Mouse (Mus musculus): ENCODE measurements around the gene Cdc6. TPM values are rescaled to one million over a fixed set of nuclear protein-coding genes. Genes with fewer than 3 reads are reported as not detected.
A peak's percentile ranks its signal among the peaks of the same experiment; 100 is the strongest.

The Cdc6 gene
- polyA plus RNA-seq, 1 experiment from 2014 or later: 39.1 TPM

DNA sequence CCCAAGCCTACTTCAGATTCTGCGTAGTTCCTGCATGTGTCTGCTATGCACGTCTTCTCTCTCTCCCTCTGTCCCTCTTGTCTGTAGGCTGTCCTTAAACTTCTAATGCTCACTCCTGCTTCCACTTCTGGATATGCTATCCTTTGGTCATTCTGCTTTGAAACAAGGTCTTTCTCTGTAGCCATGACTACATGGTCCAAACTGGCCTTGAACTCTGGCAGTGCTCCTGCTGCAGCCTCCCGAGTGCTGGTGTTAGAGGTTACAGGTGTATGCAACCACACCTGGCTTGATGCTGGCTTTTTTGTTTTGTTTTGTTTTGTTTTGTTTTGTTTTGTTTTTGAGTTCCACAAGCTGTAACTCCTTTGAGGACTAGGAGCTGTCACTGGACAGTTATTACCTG lies 26.8 kb downstream of the Cdc6 start:
- ATAC-seq (replicated peaks; ENCODE audit: low FRiP score): no peak
- Histone ChIP-seq H3K4me3 (replicated peaks) (no peak overlapping the region), H3K4me2 (no peak overlapping the region), H3K27me3 (no peaks in the 10 kb centered on the region), H3K4me1 (peaks cover 91% of the 10 kb centered on the region), H3K27ac (no peak overlapping the region), H3K9me3 (replicated peaks) (no peaks in the 10 kb centered on the region), H3K9ac (no peak overlapping the region), H3K36me3 (no peaks in the 10 kb centered on the region)
- WGBS: 84% methylated on average over 3 of the region's 3 CpGs

GRCm38 (mm10) chr11:98935123-98935522 lies 27.5 kb downstream of the Cdc6 start:
- no peaks in the 10 kb centered on the region for H3K9me3 ChIP-seq (replicated peaks)
- WGBS: 83% methylated on average over 3 of the region's 3 CpGs

DNA sequence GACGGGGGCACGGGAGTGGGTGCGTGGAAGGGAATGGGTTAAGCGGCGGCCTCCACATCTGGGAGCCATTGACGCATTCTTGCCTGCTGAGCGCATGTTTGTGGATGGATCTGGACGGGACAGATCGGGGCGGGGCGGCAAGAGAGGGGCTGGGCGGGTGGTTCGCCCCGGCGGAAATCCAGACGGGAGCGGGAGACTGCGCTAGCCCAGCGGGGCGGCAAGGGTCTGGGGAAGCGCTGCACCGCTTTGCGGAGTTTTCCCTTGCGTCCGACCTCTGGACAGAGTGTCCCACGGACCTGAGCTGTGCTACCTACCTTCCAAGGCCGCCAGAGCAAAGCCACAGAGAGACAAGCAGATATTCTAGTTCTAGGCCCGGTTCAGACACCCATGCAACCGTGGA lies 28.6 kb downstream of the Cdc6 start:
- Histone ChIP-seq H3K9ac (peak overlapping the region; percentile 50), H3K27me3 (no peaks in the 10 kb centered on the region), H3K9me3 (replicated peaks) (no peaks in the 10 kb centered on the region), H3K36me3 (no peaks in the 10 kb centered on the region), H3K4me1 (peaks cover 91% of the 10 kb centered on the region), H3K27ac (peak overlapping the region; percentile 96), H3K4me2 (peak overlapping the region; percentile 86), H3K4me3 (replicated peaks) (peak overlapping the region; percentile 75)
- 0 out of 2 replicates have a peak, but pooled peaks have one; percentile 13 for ATAC-seq (replicated peaks; ENCODE audit: low FRiP score)
- WGBS: 1% methylated on average over 29 of the region's 29 CpGs

More at GRCm38 (mm10) chr11:98935123-98935522, 27.5 kb downstream of the Cdc6 start:
- Histone ChIP-seq H3K27me3 (no peaks in the 10 kb centered on the region), H3K27ac (0 out of 2 replicates have a peak overlapping the region, but pooled peaks have one; percentile 6), H3K4me3 (replicated peaks) (no peak overlapping the region), H3K4me1 (peaks cover 91% of the 10 kb centered on the region), H3K9ac (no peak overlapping the region), H3K4me2 (no peak overlapping the region), H3K36me3 (no peaks in the 10 kb centered on the region)
- no peak for ATAC-seq (replicated peaks; ENCODE audit: low FRiP score)

- 2% methylated on average over 23 of the region's 23 CpGs for WGBS
- H3K4me2 ChIP-seq: peak overlapping the region; percentile 86
- 0 out of 2 replicates have a peak, but pooled peaks have one; percentile 13 for ATAC-seq (replicated peaks; ENCODE audit: low FRiP score)
Observed at GRCm38 (mm10) chr11:98936606-98937409, 29.2 kb downstream of the Cdc6 start.

GRCm38 (mm10) chr11:98937410-98937913 lies 29.9 kb downstream of the Cdc6 start:
- Histone ChIP-seq H3K27ac (peak overlapping the region; percentile 96), H3K27me3 (no peaks in the 10 kb centered on the region), H3K36me3 (no peaks in the 10 kb centered on the region), H3K4me1 (peaks cover 91% of the 10 kb centered on the region), H3K4me2 (peak overlapping the region; percentile 86), H3K4me3 (replicated peaks) (peak overlapping the region; percentile 75), H3K9me3 (replicated peaks) (no peaks in the 10 kb centered on the region), H3K9ac (peak overlapping the region; percentile 75)
- ATAC-seq (replicated peaks; ENCODE audit: low FRiP score): peak; percentile 87
- WGBS: 1% methylated on average over 38 of the region's 38 CpGs

More at GRCm38 (mm10) chr11:98936606-98937409, 29.2 kb downstream of the Cdc6 start:
- Histone ChIP-seq H3K4me3 (replicated peaks) (peak overlapping the region; percentile 75), H3K9me3 (replicated peaks) (no peaks in the 10 kb centered on the region), H3K27ac (peak overlapping the region; percentile 96), H3K36me3 (no peaks in the 10 kb centered on the region), H3K9ac (peak overlapping the region; percentile 50), H3K27me3 (no peaks in the 10 kb centered on the region), H3K4me1 (peaks cover 91% of the 10 kb centered on the region)

DNA sequence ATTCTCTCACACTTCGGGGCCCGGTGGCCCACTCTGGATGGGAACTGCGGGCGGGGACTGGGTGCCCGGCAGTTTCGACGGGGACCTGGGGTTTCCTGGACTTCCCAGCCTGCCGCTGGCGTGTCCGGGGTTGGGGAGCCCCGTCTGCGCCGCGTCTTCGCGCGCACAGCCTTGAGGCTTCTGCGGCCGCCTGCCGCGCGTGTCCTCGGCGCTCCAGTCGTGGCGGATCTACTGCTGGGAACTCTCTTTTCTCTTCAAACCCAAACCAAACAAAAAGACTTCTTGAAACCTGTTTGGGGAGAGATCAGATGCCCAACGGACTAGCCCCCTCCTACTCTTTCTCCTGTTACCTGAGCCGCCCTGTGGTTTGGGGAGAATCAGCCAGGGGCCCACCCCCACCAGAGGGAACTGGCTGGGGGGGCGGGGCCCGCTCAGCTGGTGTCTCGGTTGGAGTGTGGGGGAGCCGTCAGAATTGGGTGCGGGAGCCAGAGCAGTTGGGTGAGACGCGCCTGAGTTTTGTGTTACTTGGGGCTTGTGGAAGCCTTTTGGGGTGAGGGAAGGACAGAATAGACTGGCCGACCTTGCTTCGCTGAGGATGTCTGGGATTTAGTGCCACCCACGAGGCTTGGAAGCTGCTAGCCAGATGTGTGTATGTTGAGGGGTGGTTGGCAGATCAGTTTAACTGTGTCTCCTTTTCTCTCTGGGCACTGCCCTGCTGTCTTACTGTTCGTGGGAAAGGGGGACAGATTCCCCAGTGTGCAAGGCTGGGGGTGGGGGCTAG lies 30.5 kb downstream of the Cdc6 start:
- Histone ChIP-seq H3K4me3 (replicated peaks) (peak overlapping the region; percentile 75), H3K4me1 (peaks cover 91% of the 10 kb centered on the region), H3K9me3 (replicated peaks) (no peaks in the 10 kb centered on the region), H3K9ac (peak overlapping the region; percentile 75), H3K27ac (peak overlapping the region; percentile 96), H3K36me3 (no peaks in the 10 kb centered on the region), H3K27me3 (no peaks in the 10 kb centered on the region), H3K4me2 (peak overlapping the region; percentile 86)
- under 1% methylated on average over 39 of the region's 39 CpGs for WGBS
- ATAC-seq (replicated peaks; ENCODE audit: low FRiP score): peak; percentile 1; the same call in 1 of the 2 replicates

- no peaks in the 10 kb centered on the region for H3K9me3 ChIP-seq (replicated peaks)
- peak overlapping the region; percentile 86 for H3K4me2 ChIP-seq
- H3K27me3 ChIP-seq: no peaks in the 10 kb centered on the region
- no peaks in the 10 kb centered on the region for H3K36me3 ChIP-seq
- WGBS: 37% methylated on average over 7 of the region's 7 CpGs
- H3K27ac ChIP-seq: peak overlapping the region; percentile 96
- ATAC-seq (replicated peaks; ENCODE audit: low FRiP score): no peak
- H3K4me3 ChIP-seq (replicated peaks): peak overlapping the region; percentile 75
- peak overlapping the region; percentile 75 for H3K9ac ChIP-seq
- H3K4me1 ChIP-seq: peaks cover 91% of the 10 kb centered on the region
Observed at GRCm38 (mm10) chr11:98938701-98939083, 31.1 kb downstream of the Cdc6 start.

- Histone ChIP-seq H3K36me3 (no peaks in the 10 kb centered on the region), H3K4me1 (peaks cover 93% of the 10 kb centered on the region), H3K27me3 (no peaks in the 10 kb centered on the region), H3K9ac (peak overlapping the region; percentile 75), H3K9me3 (replicated peaks) (no peaks in the 10 kb centered on the region), H3K27ac (peak overlapping the region; percentile 98), H3K4me3 (replicated peaks) (peak overlapping the region; percentile 75), H3K4me2 (peak overlapping the region; percentile 86)
- ATAC-seq (replicated peaks; ENCODE audit: low FRiP score): no peak
- WGBS: 23% methylated on average over 15 of the region's 15 CpGs
Observed at GRCm38 (mm10) chr11:98939084-98939952, 31.7 kb downstream of the Cdc6 start.

GRCm38 (mm10) chr11:98939953-98940641 lies 32.5 kb downstream of the Cdc6 start:
- Histone ChIP-seq H3K36me3 (no peaks in the 10 kb centered on the region), H3K27me3 (no peaks in the 10 kb centered on the region), H3K9ac (peak overlapping the region; percentile 75; the same call in 1 of the 2 replicates), H3K27ac (peak overlapping the region; percentile 98), H3K9me3 (replicated peaks) (no peaks in the 10 kb centered on the region), H3K4me2 (peak overlapping the region; percentile 86), H3K4me1 (peaks cover 94% of the 10 kb centered on the region), H3K4me3 (replicated peaks) (peak overlapping the region; percentile 75)
- ATAC-seq (replicated peaks; ENCODE audit: low FRiP score): no peak
- 45% methylated on average over 11 of the region's 11 CpGs for WGBS

DNA sequence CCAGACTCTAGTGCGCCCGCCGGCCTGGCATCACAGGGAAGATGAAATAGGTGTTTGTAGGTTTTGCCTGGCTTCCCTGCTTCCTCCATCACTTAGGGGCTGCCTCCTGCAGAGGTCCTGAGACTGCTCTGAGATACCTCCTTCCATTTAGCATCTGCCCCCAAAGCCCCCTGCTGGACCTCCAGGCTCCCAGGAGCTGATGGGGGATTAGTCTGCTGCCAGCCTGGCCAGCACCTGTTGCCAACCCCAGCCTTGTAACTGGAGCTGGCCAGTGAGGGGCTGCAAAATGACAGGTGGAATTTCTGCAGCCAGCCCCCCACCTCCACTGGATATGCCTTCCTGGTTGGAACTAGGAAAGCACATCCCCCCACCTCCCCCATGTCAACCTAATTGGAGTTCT lies 33.2 kb downstream of the Cdc6 start:
- Histone ChIP-seq H3K4me3 (replicated peaks) (peak overlapping the region; percentile 75), H3K27me3 (no peaks in the 10 kb centered on the region), H3K27ac (peak overlapping the region; percentile 98), H3K9ac (peak overlapping the region; percentile 53), H3K4me1 (peaks cover 95% of the 10 kb centered on the region), H3K9me3 (replicated peaks) (no peaks in the 10 kb centered on the region), H3K36me3 (no peaks in the 10 kb centered on the region), H3K4me2 (peak overlapping the region; percentile 86)
- 29% methylated on average over 3 of the region's 3 CpGs for WGBS
- ATAC-seq (replicated peaks; ENCODE audit: low FRiP score): no peak
